Mouse (Mus musculus): ENCODE data around the gene Foxo6. TPM values are rescaled to one million over a fixed set of nuclear protein-coding genes. Genes with fewer than 3 reads are reported as not detected.

Foxo6 gene
- polyA plus RNA-seq, 1 experiment from 2014 or later = 0.39 TPM

DNA sequence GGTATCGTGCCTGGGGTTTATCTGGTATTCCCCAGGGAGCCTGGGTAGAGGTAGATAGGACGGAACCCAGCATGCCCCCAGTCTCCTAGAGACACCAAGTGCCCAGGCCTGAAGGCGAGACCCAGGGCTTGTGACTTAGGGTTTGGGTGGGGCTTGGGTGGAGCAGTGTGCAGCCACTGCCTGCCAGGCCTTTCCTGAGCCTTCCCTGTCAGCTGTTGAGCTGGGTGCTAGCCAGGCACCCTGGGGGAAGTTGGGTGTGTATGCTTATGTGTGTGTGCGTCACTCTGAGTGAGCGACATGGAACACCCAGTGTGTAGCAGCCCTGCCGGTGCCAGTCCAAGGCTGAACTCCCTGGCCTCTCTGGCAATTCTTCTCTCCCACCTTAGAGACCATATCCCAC is 63.3 kb downstream of the Foxo6 start:
- WGBS = 83% methylated on average over 6 of the region's 6 CpGs
- H3K27ac ChIP-seq (ENCODE audit: low read depth, low read length) = no peak overlapping the region
- no peaks in the 10 kb centered on the region for H3K9me3 ChIP-seq (ENCODE audit: control insufficient read depth, low read length)
- 0 out of 2 replicates have a peak, but pooled peaks cover 3% of the 10 kb centered on the region for H3K4me1 ChIP-seq (replicated peaks; ENCODE audit: control insufficient read depth, insufficient read depth, low read length)
- no peaks in the 10 kb centered on the region for H3K36me3 ChIP-seq (ENCODE audit: control insufficient read depth, insufficient read depth, low read length)
- H3K4me2 ChIP-seq (ENCODE audit: low read depth, low read length, severe bottlenecking) = no peak overlapping the region
- no peak for DNase-seq (ENCODE audit: low spot score)
- no peak for ATAC-seq (replicated peaks; ENCODE audit: low FRiP score)
- no peak overlapping the region for H3K9ac ChIP-seq (ENCODE audit: low read length)
- H3K4me3 ChIP-seq (ENCODE audit: low read depth, low read length) = no peak overlapping the region
- no peaks in the 10 kb centered on the region for H3K27me3 ChIP-seq (ENCODE audit: control insufficient read depth, insufficient read depth, low read length)

DNA sequence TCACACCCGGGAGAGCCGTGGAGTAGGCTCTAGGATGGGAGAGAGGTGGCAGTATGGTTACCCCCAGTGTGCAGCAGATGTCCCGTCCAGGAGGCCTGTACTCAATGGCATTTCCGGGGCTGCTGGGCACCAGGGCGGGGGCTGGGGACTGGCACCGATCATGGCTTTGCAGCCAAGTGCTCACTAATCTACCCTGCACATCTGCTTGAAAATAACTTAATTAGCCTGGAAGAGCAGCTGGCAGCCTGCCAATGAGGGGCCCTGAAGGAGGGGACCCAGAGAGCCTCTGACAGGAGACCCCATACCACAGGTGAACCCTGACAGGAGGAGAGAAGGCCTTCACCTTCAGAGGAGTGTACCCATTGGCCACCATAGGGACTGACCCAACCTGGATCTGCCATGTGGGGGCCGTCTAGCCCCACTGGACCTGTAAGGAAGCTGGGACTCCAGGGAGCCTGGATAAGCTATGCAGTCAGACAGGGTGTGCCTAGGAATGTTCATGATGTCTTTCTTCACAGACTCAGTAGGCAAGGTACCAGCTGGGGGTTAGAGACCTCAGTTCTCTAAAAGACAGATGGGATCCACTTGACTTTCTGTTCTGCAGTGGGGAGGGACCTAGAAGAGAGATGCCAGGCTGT is 63.9 kb downstream of the Foxo6 start:
- ATAC-seq (replicated peaks; ENCODE audit: low FRiP score) (no peak), DNase-seq (ENCODE audit: low spot score) (no peak)
- 79% methylated on average over 7 of the region's 7 CpGs for WGBS
- Histone ChIP-seq H3K27me3 (ENCODE audit: control insufficient read depth, insufficient read depth, low read length) (no peaks in the 10 kb centered on the region), H3K9ac (ENCODE audit: low read length) (no peak overlapping the region), H3K27ac (ENCODE audit: low read depth, low read length) (no peak overlapping the region), H3K4me1 (replicated peaks; ENCODE audit: control insufficient read depth, insufficient read depth, low read length) (0 out of 2 replicates have a peak, but pooled peaks cover 3% of the 10 kb centered on the region), H3K9me3 (ENCODE audit: control insufficient read depth, low read length) (no peaks in the 10 kb centered on the region), H3K4me3 (ENCODE audit: low read depth, low read length) (no peak overlapping the region), H3K36me3 (ENCODE audit: control insufficient read depth, insufficient read depth, low read length) (no peaks in the 10 kb centered on the region), H3K4me2 (ENCODE audit: low read depth, low read length, severe bottlenecking) (no peak overlapping the region)

DNA sequence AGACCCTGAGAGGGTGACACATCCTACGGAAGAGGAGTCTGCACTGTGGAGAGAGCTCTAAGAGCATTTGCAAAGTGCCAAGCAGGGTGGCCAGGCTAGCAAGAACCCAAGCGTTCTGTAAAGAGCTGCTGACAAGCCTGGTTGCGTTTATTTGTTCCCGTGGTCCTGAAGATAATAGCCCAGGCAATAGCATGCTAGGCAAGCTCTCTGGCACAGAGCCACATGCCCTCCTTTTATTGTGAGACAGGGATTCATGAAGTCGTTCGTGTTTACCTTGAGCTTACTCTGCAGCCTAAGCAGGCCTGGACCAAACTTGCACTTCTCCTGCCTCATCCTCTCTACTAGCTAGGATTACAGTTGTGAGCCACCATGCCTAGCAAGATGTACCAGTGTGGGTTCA is 65.4 kb downstream of the Foxo6 start:
- 0 out of 2 replicates have a peak, but pooled peaks cover 3% of the 10 kb centered on the region for H3K4me1 ChIP-seq (replicated peaks; ENCODE audit: control insufficient read depth, insufficient read depth, low read length)
- 59% methylated on average over 6 of the region's 6 CpGs for WGBS

DNA sequence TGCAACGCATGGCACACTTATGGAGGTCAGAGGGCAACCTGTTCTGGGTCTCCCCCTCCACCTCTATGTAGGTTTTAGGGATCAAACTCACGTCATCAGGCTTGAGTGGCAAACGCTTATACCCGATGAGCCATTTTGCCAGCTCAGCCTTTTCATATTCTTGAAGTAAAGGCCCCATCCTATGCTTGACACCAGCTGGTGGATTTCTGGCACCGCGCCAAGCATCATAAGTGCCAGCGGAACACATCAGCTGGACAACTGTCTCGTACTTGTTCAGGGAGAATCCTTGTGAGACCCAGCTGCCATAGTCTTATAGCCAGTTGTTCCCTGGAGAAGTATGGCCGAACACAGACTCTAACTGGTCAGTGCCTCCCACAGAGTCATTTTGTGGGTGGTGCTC is 68.3 kb downstream of the Foxo6 start:
- WGBS = 88% methylated on average over 9 of the region's 9 CpGs
- H3K9ac ChIP-seq (ENCODE audit: low read length) = no peak overlapping the region
- DNase-seq (ENCODE audit: low spot score) (no peak), ATAC-seq (replicated peaks; ENCODE audit: low FRiP score) (no peak)
- no peaks in the 10 kb centered on the region for H3K36me3 ChIP-seq (ENCODE audit: control insufficient read depth, insufficient read depth, low read length)
- no peak overlapping the region for H3K27ac ChIP-seq (ENCODE audit: low read depth, low read length)
- H3K27me3 ChIP-seq (ENCODE audit: control insufficient read depth, insufficient read depth, low read length) = no peaks in the 10 kb centered on the region
- H3K9me3 ChIP-seq (ENCODE audit: control insufficient read depth, low read length) = no peaks in the 10 kb centered on the region
- no peak overlapping the region for H3K4me3 ChIP-seq (ENCODE audit: low read depth, low read length)
- no peak overlapping the region for H3K4me2 ChIP-seq (ENCODE audit: low read depth, low read length, severe bottlenecking)
- H3K4me1 ChIP-seq (replicated peaks; ENCODE audit: control insufficient read depth, insufficient read depth, low read length) = 0 out of 2 replicates have a peak, but pooled peaks cover 3% of the 10 kb centered on the region

More for the DNA sequence above, 65.4 kb downstream of the Foxo6 start:
- no peaks in the 10 kb centered on the region for H3K36me3 ChIP-seq (ENCODE audit: control insufficient read depth, insufficient read depth, low read length)
- H3K9ac ChIP-seq (ENCODE audit: low read length) = no peak overlapping the region
- H3K4me2 ChIP-seq (ENCODE audit: low read depth, low read length, severe bottlenecking) = no peak overlapping the region
- H3K27me3 ChIP-seq (ENCODE audit: control insufficient read depth, insufficient read depth, low read length) = no peaks in the 10 kb centered on the region
- no peak overlapping the region for H3K27ac ChIP-seq (ENCODE audit: low read depth, low read length)
- ATAC-seq (replicated peaks; ENCODE audit: low FRiP score) (no peak), DNase-seq (ENCODE audit: low spot score) (no peak)
- no peak overlapping the region for H3K4me3 ChIP-seq (ENCODE audit: low read depth, low read length)
- H3K9me3 ChIP-seq (ENCODE audit: control insufficient read depth, low read length) = no peaks in the 10 kb centered on the region

Other genes starting within 250 kb of the Foxo6 start
- gene AL607142.1, start 222.4 kb downstream of the Foxo6 start, polyA plus RNA-seq (2014; fragmentation: Nextera tagmentation; extraction: Ambion mirVana) = not detected in 2 replicates
- not detected in 2 replicates for gene Edn2, start 126.1 kb downstream of the Foxo6 start, polyA plus RNA-seq (2014; fragmentation: Nextera tagmentation; extraction: Ambion mirVana)
- gene Scmh1, start 117.9 kb upstream of the Foxo6 start, polyA plus RNA-seq (2014; fragmentation: Nextera tagmentation; extraction: Ambion mirVana) = 46.1 and 46.4 TPM in 2 replicates
- not detected in 2 replicates for gene Slfnl1, start 244.9 kb upstream of the Foxo6 start, polyA plus RNA-seq (2014; fragmentation: Nextera tagmentation; extraction: Ambion mirVana)

Measured in forebrain, embryonic 11.5 days (tissue).